In the genomic region with DNA sequence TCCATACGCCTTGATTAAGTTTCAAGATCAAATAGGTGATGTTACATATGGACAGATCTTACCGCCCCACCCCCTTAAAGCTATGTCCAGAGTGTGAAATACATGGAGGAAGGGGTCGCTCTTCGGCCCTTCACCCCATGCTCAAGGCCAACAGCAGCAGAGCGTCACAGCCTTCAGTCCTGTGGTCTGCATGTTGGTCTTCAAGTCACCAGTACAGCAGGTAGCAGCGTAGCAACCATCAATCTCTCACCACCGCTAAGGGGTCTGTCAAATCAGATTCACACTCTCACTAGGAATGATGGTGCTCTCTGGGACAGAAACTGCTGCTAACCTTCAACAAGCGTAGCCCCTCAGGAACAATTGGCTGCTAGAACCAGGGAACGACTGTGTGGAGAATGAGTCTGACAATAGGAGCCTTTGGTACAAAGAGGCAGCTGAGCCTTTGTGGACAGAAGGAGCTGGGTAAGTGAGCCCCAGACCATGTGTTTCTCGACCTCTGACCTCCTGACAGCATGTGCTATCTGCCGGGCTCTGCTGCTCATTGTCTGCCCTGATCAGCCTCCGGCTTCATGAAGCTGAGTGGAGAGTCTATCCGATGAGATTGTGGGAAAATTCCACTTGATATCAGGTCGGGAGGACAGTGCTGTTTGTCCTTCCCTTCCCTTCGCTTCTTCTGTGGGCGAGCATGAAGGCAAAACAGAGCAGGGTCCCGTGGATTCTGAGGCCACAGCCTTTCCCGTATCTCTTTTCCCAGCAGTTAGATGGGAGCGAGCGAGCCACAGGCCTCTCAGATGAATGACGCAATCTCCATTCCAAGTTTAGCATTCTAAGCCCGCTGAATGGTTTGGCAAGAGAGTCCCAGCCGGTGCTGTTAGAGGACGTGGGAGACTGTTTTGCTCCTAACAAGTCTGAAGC, we compare ENCODE assay signal across 8 mouse cellular contexts. TPM values are rescaled to one million over a fixed set of nuclear protein-coding genes. Genes with fewer than 3 reads are reported as not detected.
DNase-seq lines count a peak whose midpoint lies in the region; ATAC-seq and TF ChIP-seq lines count a peak whose summit lies in the region.
"Had no signal": no experiment of that assay in that cellular context is flagged by ENCODE, and none has a peak within 500 bp of the region (broad histone marks: within the 10 kb centered on the region; RNA-seq: fewer than 3 reads in every experiment).

No protein-coding gene starts in this region.

- H3K79me3 ChIP-seq in C2C12 (ENCODE audit: low read depth) = no peaks in the 10 kb centered on the region

- no peaks in the 10 kb centered on the region for H3K79me2 ChIP-seq in C2C12 (ENCODE audit: control insufficient read depth, insufficient read depth)

- peak overlapping the region; percentile 0; the same call in 1 of the 2 replicates for H3K9ac ChIP-seq in hindbrain, embryonic 14.5 days
- no peak overlapping the region for H3K9ac ChIP-seq in liver, embryonic 14.5 days (replicated peaks)
- H3K9ac ChIP-seq in neural tube, embryonic 15.5 days (replicated peaks) = 0 out of 2 replicates have a peak overlapping the region, but pooled peaks have one; percentile 14
- H3K9ac ChIP-seq: limb, embryonic 15.5 days had no signal

- H3K4me3 ChIP-seq in C2C12 (ENCODE audit: insufficient read depth, poor library complexity, severe bottlenecking) = no peak overlapping the region
- H3K4me3 ChIP-seq in gastrocnemius, adult 2 months = 0 out of 2 replicates have a peak overlapping the region, but pooled peaks have one; percentile 11
- no peak overlapping the region for H3K4me3 ChIP-seq in hindbrain, embryonic 14.5 days (replicated peaks; ENCODE audit: low read length)
- H3K4me3 ChIP-seq in liver, embryonic 14.5 days (ENCODE audit: insufficient read depth in 1 of 2, low read depth in 2 of 2, low read length in 2 of 2) = no peak overlapping the region
- no peak overlapping the region for H3K4me3 ChIP-seq in neural tube, embryonic 15.5 days (replicated peaks)
- H3K4me3 ChIP-seq: limb, embryonic 15.5 days had no signal

- TF ChIP-seq CTCF in C2C12 (IDR thresholded peaks at IDR 0.05; ENCODE audit: control insufficient read depth, insufficient read depth, insufficient read length) = no peak
- no peak for TF ChIP-seq CTCF in gastrocnemius, adult 2 months (IDR thresholded peaks at IDR 0.05)
- no peak for TF ChIP-seq CTCF in liver, embryonic 14.5 days (IDR thresholded peaks at IDR 0.05; ENCODE audit: low read depth)

- no peak for TF ChIP-seq EP300 in liver, embryonic 14.5 days (IDR thresholded peaks at IDR 0.05; ENCODE audit: low read depth)

- no peaks in the 10 kb centered on the region for H3K27me3 ChIP-seq in C2C12 (ENCODE audit: control insufficient read depth, insufficient read depth, insufficient read length)
- H3K27me3 ChIP-seq in hindbrain, embryonic 14.5 days (ENCODE audit: control insufficient read depth, insufficient read depth, low read length) = no peaks in the 10 kb centered on the region
- no peaks in the 10 kb centered on the region for H3K27me3 ChIP-seq in liver, embryonic 14.5 days (ENCODE audit: control insufficient read depth, insufficient read depth, low read length)
- no peaks in the 10 kb centered on the region for H3K27me3 ChIP-seq in neural tube, embryonic 15.5 days (replicated peaks)
- H3K27me3 ChIP-seq: limb, embryonic 15.5 days had no signal

- H3K27ac ChIP-seq in gastrocnemius, adult 2 months = peak overlapping the region; percentile 80
- H3K27ac ChIP-seq in hindbrain, embryonic 14.5 days = no peak overlapping the region
- no peak overlapping the region for H3K27ac ChIP-seq in liver, embryonic 14.5 days
- no peak overlapping the region for H3K27ac ChIP-seq in neural tube, embryonic 15.5 days (replicated peaks)
- H3K27ac ChIP-seq: limb, embryonic 15.5 days had no signal

- H3K36me3 ChIP-seq in C2C12 (ENCODE audit: control insufficient read depth, insufficient read depth) = no peaks in the 10 kb centered on the region
- H3K36me3 ChIP-seq in hindbrain, embryonic 14.5 days (replicated peaks; ENCODE audit: control insufficient read depth, insufficient read depth) = no peaks in the 10 kb centered on the region
- H3K36me3 ChIP-seq in liver, embryonic 14.5 days (replicated peaks; ENCODE audit: control insufficient read depth, insufficient read depth, low read depth) = no peaks in the 10 kb centered on the region
- H3K36me3 ChIP-seq in neural tube, embryonic 15.5 days = no peaks in the 10 kb centered on the region
- H3K36me3 ChIP-seq: limb, embryonic 15.5 days had no signal

- no peak overlapping the region for H3ac ChIP-seq in C2C12 (ENCODE audit: control insufficient read depth, insufficient read length, low read depth)

- ATAC-seq in hindbrain, embryonic 14.5 days (ENCODE audit: low FRiP score) = peak; percentile 71; the same call in 1 of the 2 replicates
- peak; percentile 50 for ATAC-seq in liver, embryonic 14.5 days (ENCODE audit: insufficient read depth)
- ATAC-seq in neural tube, embryonic 15.5 days (ENCODE audit: low FRiP score) = peak; percentile 38; the same call in 1 of the 2 replicates
- ATAC-seq in erythroid progenitor cell, adult 5-6 weeks (replicated peaks; ENCODE audit: low FRiP score, poor library complexity, severe bottlenecking) = no peak

- intact Hi-C loops in gastrocnemius, adult 2 months (cut with DNase I) = no loop called here

- DNase-seq in brain, adult 2 months (ENCODE audit: low read depth, low spot score) = peak; percentile 92
- peak; percentile 66 for DNase-seq in gastrocnemius, adult 2 months
- peak; percentile 47 for DNase-seq in hindbrain, embryonic 14.5 days (ENCODE audit: low spot score)
- no peak for DNase-seq in liver, embryonic 14.5 days (ENCODE audit: low read depth in 3 of 3, low spot score in 3 of 3)

- no peaks in the 10 kb centered on the region for H3K9me3 ChIP-seq in hindbrain, embryonic 14.5 days (ENCODE audit: control insufficient read depth, low read length)
- no peaks in the 10 kb centered on the region for H3K9me3 ChIP-seq in liver, embryonic 14.5 days (ENCODE audit: control insufficient read depth, low read length)
- H3K9me3 ChIP-seq in neural tube, embryonic 15.5 days (replicated peaks) = no peaks in the 10 kb centered on the region
- H3K9me3 ChIP-seq: limb, embryonic 15.5 days had no signal

- peaks cover 8% of the 10 kb centered on the region; the same call in 1 of the 2 replicates for H3K4me1 ChIP-seq in hindbrain, embryonic 14.5 days (replicated peaks; ENCODE audit: control insufficient read depth, insufficient read depth, low read length)
- H3K4me1 ChIP-seq in liver, embryonic 14.5 days (replicated peaks; ENCODE audit: control insufficient read depth in 2 of 2, insufficient read depth in 2 of 2, low read length in 1 of 2) = peaks cover 0 to 5% of the 10 kb centered on the region in 2 experiments; a peak in 1 of 4 replicates
- H3K4me1 ChIP-seq in neural tube, embryonic 15.5 days = peaks cover 11% of the 10 kb centered on the region
- H3K4me1 ChIP-seq: limb, embryonic 15.5 days had no signal

- H3K4me2 ChIP-seq in hindbrain, embryonic 14.5 days (replicated peaks) = peak overlapping the region; percentile 11; the same call in 1 of the 2 replicates
- H3K4me2 ChIP-seq in liver, embryonic 14.5 days (ENCODE audit: low read depth) = no peak overlapping the region
- H3K4me2 ChIP-seq in neural tube, embryonic 15.5 days = peak overlapping the region; percentile 21; the same call in 1 of the 2 replicates
- H3K4me2 ChIP-seq: limb, embryonic 15.5 days had no signal

- WGBS in hindbrain, embryonic 14.5 days = 19% methylated on average over 24 of the region's 24 CpGs
- 40% methylated on average over 24 of the region's 24 CpGs for WGBS in liver, embryonic 14.5 days (ENCODE audit: insufficient replicate concordance)
- 27% methylated on average over 24 of the region's 24 CpGs for WGBS in neural tube, embryonic 15.5 days

TF ChIP-seq in C2C12, 6 proteins besides CTCF, POLR2A, EP300 and RAD21:
- no peak for TF ChIP-seq MYOG (IDR thresholded peaks at IDR 0.05; ENCODE audit: control insufficient read depth, extremely low read depth, insufficient read length)
- TF ChIP-seq CEBPB (IDR thresholded peaks at IDR 0.05; ENCODE audit: low read depth) = peak; percentile 41

RNA-seq across cellular contexts. Expression of a gene that starts 47.1 kb away (rescaled TPM):
- 13.9 TPM for polyA plus RNA-seq in C2C12 (2012; fragmentation: generic; extraction: Trizol)
- total RNA-seq in gastrocnemius, adult 2 months (2021) = 10 to 100 TPM; 15.0 to 17.6 TPM
- polyA plus RNA-seq in hindbrain, embryonic 14.5 days (2014; fragmentation: Nextera tagmentation; extraction: Ambion mirVana) = 8.9 and 10.0 TPM in 2 replicates
- 0.68 and 0.73 TPM in 2 replicates for polyA plus RNA-seq in liver, embryonic 14.5 days (2012; rRNA removed)
- polyA plus RNA-seq in liver, embryonic 14.5 days (2014; fragmentation: Nextera tagmentation; extraction: Ambion mirVana) = 0.70 and 0.94 TPM in 2 replicates
- 6.8 and 7.0 TPM in 2 replicates for polyA plus RNA-seq in neural tube, embryonic 15.5 days (2015; fragmentation: Nextera tagmentation; extraction: Ambion mirVana)
- total RNA-seq in erythroid progenitor cell, adult 5-6 weeks (2015; ENCODE audit: low replicate concordance) = 0.72 and 2.5 TPM in 2 replicates
- total RNA-seq in erythroid progenitor cell, adult 5-6 weeks (2017; ENCODE audit: low replicate concordance) = 0.64 and 1.1 TPM in 2 replicates

Comparison
In these comparisons a context has a peak if more than half of its experiments do, and no peak if none do; other contexts are left out.
1. DNase-seq: peak in brain, adult 2 months (single experiment), gastrocnemius, adult 2 months (single experiment) and hindbrain, embryonic 14.5 days (single experiment); none in liver, embryonic 14.5 days (0 of 3).